Mouse (Mus musculus) forebrain, embryonic 10.5 days (tissue): ENCODE data around the gene Def6. TPM values are rescaled to one million over a fixed set of nuclear protein-coding genes. Genes with fewer than 3 reads are reported as not detected.
A peak's percentile ranks its signal among the peaks of the same experiment; 100 is the strongest.

Experiments
- DNase-seq: peaks from one replicate; pipeline ENCODE4 v3.0.0-alpha.2; 2017; ENCODE audit warnings: low spot score; ENCODE audit errors: extremely low spot score
- H3K27ac ChIP-seq: fragments of 300-500 bp; sonication (generic); 2 replicates; pipeline ENCODE4 v1.5.1; 2016; ENCODE audit warnings: mild to moderate bottlenecking
- H3K27me3 ChIP-seq: fragments of 300-500 bp; sonication (generic); 2 replicates; pipeline ENCODE4 v1.6.1; 2016; ENCODE audit warnings: mild to moderate bottlenecking; ENCODE audit not compliant: poor library complexity, severe bottlenecking
- H3K36me3 ChIP-seq: fragments of 300-500 bp; sonication (generic); replicated peaks from 2 replicates; pipeline ENCODE4 v1.6.1; 2016; ENCODE audit warnings: mild to moderate bottlenecking, moderate library complexity
- H3K4me1 ChIP-seq: fragments of 300-500 bp; sonication (generic); 2 replicates; pipeline ENCODE4 v1.6.1; 2016
- H3K4me3 ChIP-seq: fragments of 300-500 bp; sonication (generic); 2 replicates; pipeline ENCODE4 v1.5.1; 2016; ENCODE audit warnings: mild to moderate bottlenecking, moderate library complexity
- H3K9me3 ChIP-seq: fragments of 300-500 bp; sonication (generic); 2 replicates; pipeline ENCODE4 v1.6.1; 2016; ENCODE audit warnings: mild to moderate bottlenecking, moderate library complexity
- WGBS: fragments of 180-500 bp; shearing (Covaris S2); methylation state at CpG from one replicate; pipeline ENCODE4 v1.1.7; 2016; 5-methylcytosine and 5-hydroxymethylcytosine counted together
- polyA plus RNA-seq: library from polyadenylated mRNA; unstranded; fragments of >200 nt; fragmentation: Nextera tagmentation; extraction: Ambion mirVana; gene quantifications from 2 replicates; pipeline ENCODE4 v1.2.1, GENCODE M21; 2016

The Def6 gene
- polyA plus RNA-seq, 1 experiment from 2014 or later = 4.1 TPM

DNA sequence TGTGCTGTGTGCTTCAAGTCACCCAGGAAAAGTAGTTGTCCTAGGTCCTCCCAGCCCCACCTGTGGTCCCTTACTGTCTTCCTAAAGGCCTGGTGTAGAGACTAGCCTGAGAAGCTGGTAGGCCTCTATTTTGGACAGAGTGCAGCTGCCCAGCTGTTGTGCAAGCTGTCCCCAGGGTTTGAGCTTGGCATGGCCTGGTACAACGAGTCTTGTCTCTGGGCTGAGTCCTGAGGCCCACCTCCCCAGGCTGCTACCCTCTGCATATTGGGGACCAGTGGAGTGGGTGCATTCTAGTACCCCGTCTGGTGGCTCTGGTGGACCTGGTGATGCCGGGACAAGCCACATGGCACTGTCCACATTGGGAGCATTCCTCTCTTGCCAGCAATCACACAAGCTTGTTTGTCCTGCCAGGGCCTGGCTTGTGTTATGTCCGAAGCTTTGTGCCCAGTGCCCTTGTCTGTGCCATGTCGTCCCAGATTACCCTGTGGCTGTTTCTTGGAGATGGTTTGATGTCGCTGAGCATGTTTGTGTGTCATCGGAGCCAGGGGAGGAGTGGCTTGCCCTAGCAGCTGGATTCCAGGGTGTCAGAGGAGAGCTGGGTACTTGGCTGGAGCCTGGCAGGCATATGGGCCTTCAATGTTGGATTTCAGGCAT lies 28.5 kb downstream of the Def6 start:
- H3K4me1 ChIP-seq = peaks cover 39% of the 10 kb centered on the region

GRCm38 (mm10) chr17:28236636-28237015 lies 29.0 kb downstream of the Def6 start:
- Histone ChIP-seq H3K4me1 (peaks cover 39% of the 10 kb centered on the region), H3K4me3 (no peak overlapping the region), H3K27me3 (0 out of 2 replicates have a peak, but pooled peaks cover 3% of the 10 kb centered on the region), H3K9me3 (no peaks in the 10 kb centered on the region), H3K27ac (no peak overlapping the region), H3K36me3 (peaks cover 40% of the 10 kb centered on the region)
- no peak for DNase-seq
- 89% methylated on average over 4 of the region's 4 CpGs for WGBS

More for the DNA sequence above, 28.5 kb downstream of the Def6 start:
- no peak overlapping the region for H3K27ac ChIP-seq
- H3K36me3 ChIP-seq = peaks cover 35% of the 10 kb centered on the region
- 87% methylated on average over 7 of the region's 7 CpGs for whole genome bisulfite sequencing
- H3K4me3 ChIP-seq = no peak overlapping the region
- H3K9me3 ChIP-seq = no peaks in the 10 kb centered on the region
- 0 out of 2 replicates have a peak, but pooled peaks cover 9% of the 10 kb centered on the region for H3K27me3 ChIP-seq
- no peak for DNase-seq

- no peaks in the 10 kb centered on the region for H3K27me3 ChIP-seq
- WGBS = 63% methylated on average over 5 of the region's 5 CpGs
- 0 out of 2 replicates have a peak overlapping the region, but pooled peaks have one; percentile 15 for H3K27ac ChIP-seq
- H3K4me1 ChIP-seq = peaks cover 35% of the 10 kb centered on the region
- DNase-seq = no peak
- no peaks in the 10 kb centered on the region for H3K9me3 ChIP-seq
- no peak overlapping the region for H3K4me3 ChIP-seq
- peaks cover 41% of the 10 kb centered on the region for H3K36me3 ChIP-seq
Observed at GRCm38 (mm10) chr17:28237362-28237761, 29.8 kb downstream of the Def6 start.

DNA sequence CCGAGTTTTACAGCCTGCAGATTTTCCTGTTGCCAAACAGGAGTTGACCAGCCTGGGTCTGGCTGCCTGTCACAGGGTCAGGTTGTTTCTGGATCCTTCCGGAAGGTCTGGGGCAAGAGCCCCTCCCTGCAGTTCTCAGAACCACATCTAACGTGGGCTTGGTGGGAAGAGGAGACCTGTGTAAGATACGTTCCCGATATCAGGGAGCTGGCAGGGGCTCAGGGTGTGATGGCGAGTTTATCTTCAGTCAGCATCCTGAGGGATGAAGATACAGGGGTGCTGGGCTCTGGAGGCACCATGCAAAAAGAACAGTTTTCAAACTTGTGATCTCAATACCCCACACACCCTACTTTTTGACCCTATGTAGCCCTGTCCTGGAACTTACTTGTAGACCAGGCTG lies 30.3 kb downstream of the Def6 start:
- no peaks in the 10 kb centered on the region for H3K9me3 ChIP-seq
- no peaks in the 10 kb centered on the region for H3K27me3 ChIP-seq
- H3K4me1 ChIP-seq = peaks cover 32% of the 10 kb centered on the region
- no peak for DNase-seq
- peaks cover 45% of the 10 kb centered on the region for H3K36me3 ChIP-seq
- 0 out of 2 replicates have a peak overlapping the region, but pooled peaks have one; percentile 15 for H3K27ac ChIP-seq
- WGBS = 71% methylated on average over 6 of the region's 6 CpGs
- no peak overlapping the region for H3K4me3 ChIP-seq

DNA sequence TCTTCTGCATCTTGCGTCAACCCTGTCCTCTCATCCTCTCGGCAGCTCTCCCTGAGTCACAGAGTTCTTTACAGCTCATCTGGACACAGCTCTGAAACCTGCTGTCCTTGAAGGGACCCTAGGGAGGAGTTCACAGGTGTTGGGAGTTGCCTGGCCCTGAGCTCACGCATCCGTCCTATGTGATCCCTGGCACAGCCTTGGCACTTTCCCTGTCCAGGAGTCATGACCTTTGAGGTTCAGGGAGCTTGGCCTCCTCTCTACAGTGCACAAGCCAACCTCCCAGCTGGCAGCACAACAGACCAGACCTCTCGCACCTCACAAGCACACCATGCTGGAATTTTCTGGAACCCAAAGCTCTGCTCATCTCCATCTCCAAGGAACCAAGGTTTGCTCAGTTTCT lies 33.3 kb downstream of the Def6 start:
- no peak overlapping the region for H3K27ac ChIP-seq

DNA sequence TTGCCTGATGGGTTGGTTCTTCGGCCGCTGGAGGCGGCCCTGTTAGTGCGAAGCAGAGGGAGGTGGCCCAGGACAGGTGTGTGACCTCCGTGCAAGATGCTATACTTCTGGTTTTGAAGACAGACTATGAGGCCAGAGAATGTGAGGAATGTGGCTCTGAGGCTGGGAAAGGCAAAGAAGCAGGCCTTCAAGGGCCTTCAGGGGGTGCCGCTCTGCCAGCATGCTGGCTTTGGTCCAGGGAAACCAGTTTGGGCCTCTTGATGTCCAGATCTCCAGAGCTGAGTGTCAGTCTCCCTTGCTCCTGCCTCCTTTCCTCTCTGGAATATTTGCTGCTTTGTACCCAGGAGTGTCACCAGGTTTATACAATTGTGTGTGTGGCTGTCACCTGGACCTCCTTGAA lies 34.7 kb downstream of the Def6 start:
- DNase-seq = no peak
- no peak overlapping the region for H3K4me3 ChIP-seq
- peaks cover 23% of the 10 kb centered on the region for H3K4me1 ChIP-seq
- WGBS = 89% methylated on average over 6 of the region's 6 CpGs
- H3K27me3 ChIP-seq = no peaks in the 10 kb centered on the region
- no peak overlapping the region for H3K27ac ChIP-seq
- peaks cover 48% of the 10 kb centered on the region for H3K36me3 ChIP-seq
- no peaks in the 10 kb centered on the region for H3K9me3 ChIP-seq

More for the DNA sequence above, 33.3 kb downstream of the Def6 start:
- Histone ChIP-seq H3K4me3 (no peak overlapping the region), H3K4me1 (peaks cover 21% of the 10 kb centered on the region), H3K36me3 (peaks cover 52% of the 10 kb centered on the region), H3K9me3 (no peaks in the 10 kb centered on the region), H3K27me3 (no peaks in the 10 kb centered on the region)
- DNase-seq = no peak
- 96% methylated on average over 5 of the region's 5 CpGs for WGBS

DNA sequence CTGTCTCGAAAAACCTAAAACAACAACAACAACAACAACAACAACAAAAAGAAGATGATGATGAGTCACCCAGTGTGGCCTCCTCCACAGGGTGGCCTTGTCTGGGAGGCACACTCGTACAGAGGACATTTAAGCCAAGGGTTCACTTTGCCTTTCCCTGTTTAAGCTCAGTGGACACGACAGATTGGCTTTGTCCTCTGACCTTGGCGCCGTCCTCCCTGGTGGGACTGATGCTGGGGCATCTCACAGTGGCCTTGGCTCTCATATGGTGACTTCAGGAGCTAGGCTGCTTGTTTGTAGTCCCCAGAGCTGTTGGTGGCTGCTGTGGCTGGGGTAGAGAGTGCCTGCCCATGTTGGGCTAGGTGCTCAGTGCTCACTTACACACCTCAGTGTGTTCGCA lies 36.6 kb downstream of the Def6 start:
- peak overlapping the region; percentile 72 for H3K27ac ChIP-seq
- H3K4me3 ChIP-seq = no peak overlapping the region
- H3K9me3 ChIP-seq = no peaks in the 10 kb centered on the region
- peaks cover 34% of the 10 kb centered on the region for H3K36me3 ChIP-seq
- H3K27me3 ChIP-seq = no peaks in the 10 kb centered on the region
- WGBS = 86% methylated on average over 6 of the region's 6 CpGs
- peaks cover 25% of the 10 kb centered on the region for H3K4me1 ChIP-seq
- no peak for DNase-seq

DNA sequence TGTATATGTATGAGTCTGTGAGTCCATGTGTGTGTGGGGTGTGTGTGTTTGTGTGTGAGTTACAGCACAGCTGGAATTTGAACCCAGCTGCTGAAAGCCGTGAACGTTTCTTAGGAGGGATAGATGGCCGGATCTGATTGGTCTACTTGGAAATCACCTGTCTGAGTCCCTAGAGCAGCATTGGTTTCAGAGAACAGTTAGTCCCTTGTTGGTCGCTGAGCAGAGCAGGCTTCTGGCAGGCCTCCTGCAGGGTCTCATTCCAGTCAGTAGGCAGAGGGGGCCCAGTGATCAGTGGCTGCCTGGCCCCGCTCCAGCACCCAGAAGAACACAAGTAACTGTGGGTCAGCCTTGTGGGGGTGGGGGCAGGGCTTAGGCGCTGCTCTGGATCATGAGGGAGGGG lies 37.1 kb downstream of the Def6 start:
- Histone ChIP-seq H3K36me3 (peaks cover 29% of the 10 kb centered on the region), H3K9me3 (no peaks in the 10 kb centered on the region), H3K4me1 (peaks cover 25% of the 10 kb centered on the region), H3K27me3 (no peaks in the 10 kb centered on the region), H3K27ac (peak overlapping the region; percentile 72), H3K4me3 (no peak overlapping the region)
- DNase-seq = no peak
- 35% methylated on average over 6 of the region's 6 CpGs for WGBS

GRCm38 (mm10) chr17:28246640-28247039 lies 39.1 kb downstream of the Def6 start:
- Histone ChIP-seq H3K4me3 (no peak overlapping the region), H3K4me1 (peaks cover 25% of the 10 kb centered on the region), H3K9me3 (no peaks in the 10 kb centered on the region), H3K36me3 (peaks cover 12% of the 10 kb centered on the region), H3K27ac (peak overlapping the region; percentile 74; the same call in 1 of the 2 replicates), H3K27me3 (no peaks in the 10 kb centered on the region)
- DNase-seq = no peak
- 86% methylated on average over 11 of the region's 11 CpGs for WGBS

- Histone ChIP-seq H3K27me3 (no peaks in the 10 kb centered on the region), H3K36me3 (peaks cover 14% of the 10 kb centered on the region; the same call in 1 of the 2 replicates), H3K4me3 (no peak overlapping the region), H3K9me3 (no peaks in the 10 kb centered on the region), H3K27ac (peak overlapping the region; percentile 74), H3K4me1 (peaks cover 31% of the 10 kb centered on the region)
- WGBS = 56% methylated on average over 6 of the region's 6 CpGs
- no peak for DNase-seq
Observed at GRCm38 (mm10) chr17:28247613-28248012, 40.0 kb downstream of the Def6 start.

- Histone ChIP-seq H3K4me3 (no peak overlapping the region), H3K36me3 (0 out of 2 replicates have a peak, but pooled peaks cover 4% of the 10 kb centered on the region), H3K27ac (no peak overlapping the region; the same call in 1 of the 2 replicates), H3K27me3 (no peaks in the 10 kb centered on the region), H3K9me3 (no peaks in the 10 kb centered on the region), H3K4me1 (peaks cover 31% of the 10 kb centered on the region)
- no peak for DNase-seq
- WGBS = 87% methylated on average over 12 of the region's 12 CpGs
Observed at GRCm38 (mm10) chr17:28249062-28249461, 41.5 kb downstream of the Def6 start.

GRCm38 (mm10) chr17:28251579-28252280 lies 44.2 kb downstream of the Def6 start:
- Histone ChIP-seq H3K27ac (no peak overlapping the region), H3K4me1 (peaks cover 42% of the 10 kb centered on the region), H3K36me3 (0 out of 2 replicates have a peak, but pooled peaks cover 4% of the 10 kb centered on the region), H3K9me3 (no peaks in the 10 kb centered on the region), H3K27me3 (no peaks in the 10 kb centered on the region), H3K4me3 (no peak overlapping the region)
- no peak for DNase-seq
- 86% methylated on average over 12 of the region's 12 CpGs for WGBS

DNA sequence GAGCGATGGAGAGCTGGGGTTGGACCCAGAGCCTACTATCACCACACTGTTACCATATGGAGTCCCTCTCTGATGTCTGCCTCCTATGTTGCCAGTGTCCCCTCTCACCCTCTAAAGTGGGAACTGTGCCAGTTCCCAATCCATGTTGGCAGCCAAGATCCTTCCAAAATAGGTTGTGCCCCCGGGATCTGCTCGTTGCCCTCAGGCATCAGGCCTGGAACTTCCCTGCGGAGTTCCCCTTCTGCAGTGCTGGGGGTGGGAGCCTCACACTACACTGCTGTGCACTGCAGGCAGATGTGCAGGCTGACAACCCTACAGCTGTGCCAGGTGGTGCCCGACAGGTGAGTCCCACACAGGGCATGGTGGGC lies 44.7 kb downstream of the Def6 start:
- WGBS = 84% methylated on average over 5 of the region's 5 CpGs
- Histone ChIP-seq H3K9me3 (no peaks in the 10 kb centered on the region), H3K4me1 (peaks cover 42% of the 10 kb centered on the region), H3K27me3 (no peaks in the 10 kb centered on the region), H3K4me3 (no peak overlapping the region), H3K36me3 (0 out of 2 replicates have a peak, but pooled peaks cover 4% of the 10 kb centered on the region), H3K27ac (no peak overlapping the region)
- DNase-seq = no peak
